Mouse (Mus musculus): ENCODE measurements around the gene Lrch3.

- TF ChIP-seq CTCF (IDR thresholded peaks at IDR 0.05; ENCODE audit: borderline replicate concordance, insufficient read depth, low read length): no peak
- TF ChIP-seq POLR2A (IDR thresholded peaks at IDR 0.05; ENCODE audit: low read depth, low read length): no peak
Observed at GRCm38 (mm10) chr16:33017677-33018349, 103.9 kb downstream of the Lrch3 start.
